Mouse (Mus musculus) liver, postnatal 0 days (tissue): ENCODE results near the gene Tspan33. TPM values are rescaled to one million over a fixed set of nuclear protein-coding genes. Genes with fewer than 3 reads are reported as not detected.

Source experiments
- ATAC-seq: fragments of 200-750 bp; cut with Nextera tagmentation; 2 replicates; pipeline ENCODE4 v1.8.0; 2017; ENCODE audit warnings: mild to moderate bottlenecking, moderate library complexity
- DNase-seq: peaks from one replicate; pipeline ENCODE4 v3.0.0-alpha.2; 2016
- H3K27ac ChIP-seq: fragments of 300-500 bp; sonication (generic); 2 replicates; pipeline ENCODE4 v1.5.1; 2014; ENCODE audit warnings: antibody characterized with exemption, moderate library complexity, mild to moderate bottlenecking, low read depth
- H3K27me3 ChIP-seq: fragments of 300-500 bp; sonication (generic); 2 replicates; pipeline ENCODE4 v1.6.1; 2014; ENCODE audit warnings: low read length, control low read depth, mixed read lengths; ENCODE audit not compliant: insufficient read depth
- H3K36me3 ChIP-seq: fragments of 300-500 bp; sonication (generic); replicated peaks from 2 replicates; pipeline ENCODE4 v1.6.1; 2014; ENCODE audit warnings: mild to moderate bottlenecking, control low read depth, low read length, moderate library complexity, mixed read lengths; ENCODE audit not compliant: insufficient read depth
- H3K4me1 ChIP-seq: fragments of 300-500 bp; sonication (generic); 2 replicates; pipeline ENCODE4 v1.6.1; 2014; ENCODE audit warnings: antibody characterized with exemption, mild to moderate bottlenecking, control low read depth; ENCODE audit not compliant: insufficient read depth
- H3K4me2 ChIP-seq: fragments of 300-500 bp; sonication (generic); 2 replicates; pipeline ENCODE4 v1.6.1; 2014; ENCODE audit warnings: low read depth, mild to moderate bottlenecking, low read length, moderate library complexity, mixed read lengths
- H3K4me3 ChIP-seq: fragments of 300-500 bp; sonication (generic); 2 replicates; pipeline ENCODE4 v1.5.1; 2014; ENCODE audit warnings: low read depth, low read length
- H3K9ac ChIP-seq: fragments of 300-500 bp; sonication (generic); replicated peaks from 2 replicates; pipeline ENCODE4 v1.6.1; 2014; ENCODE audit warnings: mild to moderate bottlenecking, moderate library complexity
- H3K9me3 ChIP-seq: fragments of 300-500 bp; sonication (generic); 2 replicates; pipeline ENCODE4 v1.6.1; 2016; ENCODE audit warnings: mild to moderate bottlenecking, control low read depth, low read length, mixed read lengths
- CTCF ChIP-seq: sonication (generic); IDR thresholded peaks from 2 replicates; pipeline ENCODE4 v1.5.1; 2016; ENCODE audit warnings: antibody characterized with exemption, low read depth
- EP300 ChIP-seq: IDR thresholded peaks from 2 replicates; pipeline ENCODE4 v1.6.1; 2016; ENCODE audit warnings: antibody characterized with exemption, low read depth, mild to moderate bottlenecking
- WGBS: fragments of 180-500 bp; shearing (Covaris S2); extraction: QIAGEN DNeasy Blood & Tissue Kit; methylation state at CpG from one replicate; pipeline ENCODE4 v1.1.7; 2014; ENCODE audit not compliant: insufficient replicate concordance; 5-methylcytosine and 5-hydroxymethylcytosine counted together
- polyA plus RNA-seq: library from polyadenylated mRNA; unstranded; fragments of >200 nt; fragmentation: Nextera tagmentation; extraction: Ambion mirVana; gene quantifications from 2 replicates; pipeline ENCODE4 v1.2.1, GENCODE M21; 2015

Gene Tspan33
- polyA plus RNA-seq, 1 experiment from 2014 or later = 87.5 TPM

GRCm38 (mm10) chr6:29762524-29762923 lies 68.5 kb downstream of the Tspan33 start:
- ATAC-seq (peak; percentile 77), DNase-seq (peak; percentile 58)
- Histone ChIP-seq H3K9ac (no peak overlapping the region), H3K27ac (no peak overlapping the region), H3K4me3 (no peak overlapping the region), H3K9me3 (no peaks in the 10 kb centered on the region), H3K4me2 (no peak overlapping the region), H3K27me3 (no peaks in the 10 kb centered on the region), H3K4me1 (0 out of 2 replicates have a peak, but pooled peaks cover under 1% of the 10 kb centered on the region), H3K36me3 (no peaks in the 10 kb centered on the region)
- WGBS = 55% methylated on average over 4 of the region's 4 CpGs
- TF ChIP-seq EP300 = no peak
- peak; percentile 89 for TF ChIP-seq CTCF

GRCm38 (mm10) chr6:29766874-29767273 lies 72.9 kb downstream of the Tspan33 start:
- no peaks in the 10 kb centered on the region for H3K9me3 ChIP-seq
- WGBS = 93% methylated on average over 2 of the region's 2 CpGs
- no peak overlapping the region for H3K4me2 ChIP-seq
- no peak overlapping the region for H3K4me3 ChIP-seq
- H3K27me3 ChIP-seq = no peaks in the 10 kb centered on the region
- H3K4me1 ChIP-seq = peaks cover 12% of the 10 kb centered on the region
- no peak overlapping the region for H3K27ac ChIP-seq
- TF ChIP-seq CTCF = 0 out of 2 replicates have a peak, but pooled peaks have one; percentile 20
- no peak for TF ChIP-seq EP300
- DNase-seq (no peak), ATAC-seq (no peak)
- H3K36me3 ChIP-seq = no peaks in the 10 kb centered on the region
- H3K9ac ChIP-seq = no peak overlapping the region

Other genes starting within 250 kb of the Tspan33 start
- gene Atp6v1f, start 226.5 kb upstream of the Tspan33 start, polyA plus RNA-seq = 165 and 170 TPM in 2 replicates
- gene Atp6v1fnb, start 222.8 kb upstream of the Tspan33 start, polyA plus RNA-seq = not detected in 2 replicates
- gene Kcp, start 186.3 kb upstream of the Tspan33 start, polyA plus RNA-seq = 2.2 and 2.3 TPM in 2 replicates
- gene Irf5, start 167.6 kb upstream of the Tspan33 start, polyA plus RNA-seq = 11.8 and 12.0 TPM in 2 replicates
- gene Tnpo3, start 84.3 kb upstream of the Tspan33 start, polyA plus RNA-seq = 18.2 and 20.4 TPM in 2 replicates
- 2.2 and 2.5 TPM in 2 replicates for gene Smo, start 41.3 kb downstream of the Tspan33 start, polyA plus RNA-seq
- gene Ahcyl2, start 73.8 kb downstream of the Tspan33 start, polyA plus RNA-seq = 2.0 TPM in 2 replicates
- gene Strip2, start 222.8 kb downstream of the Tspan33 start, polyA plus RNA-seq = 0.20 and 0.23 TPM in 2 replicates